Mouse (Mus musculus): Measurements from ENCODE around the gene Fer.

DNA sequence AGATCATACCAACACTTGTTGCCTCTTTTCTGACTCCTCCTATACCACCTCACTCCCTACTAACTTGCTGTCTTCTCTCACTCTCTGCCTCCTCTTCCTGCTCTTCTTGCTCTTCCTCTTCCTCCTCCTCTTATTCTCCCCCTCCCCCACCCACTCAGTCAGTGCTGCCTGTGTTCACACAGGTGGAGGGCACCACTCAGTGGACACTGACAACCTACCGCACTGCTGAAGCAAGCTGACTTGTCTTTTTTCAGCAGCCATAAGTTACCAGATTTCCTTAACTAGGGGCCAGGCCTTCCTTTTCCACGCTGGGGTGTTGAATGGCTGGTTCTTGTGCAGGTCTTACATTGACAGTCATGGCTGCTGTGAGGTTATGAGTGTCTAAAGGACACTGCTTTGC lies 72.5 kb downstream of the Fer start:
- TF ChIP-seq CTCF (conservative IDR thresholded peaks at IDR 0.05; ENCODE audit: insufficient read depth, insufficient read length, low read depth, low read length) (0 out of 2 replicates have a peak, but pooled peaks have one; percentile 17), POLR2A (IDR thresholded peaks at IDR 0.05; ENCODE audit: low read depth, low read length) (no peak)

Data from kidney, adult 2 months (tissue).